Mouse (Mus musculus): ENCODE data around the gene Olfr133. TPM values are rescaled to one million over a fixed set of nuclear protein-coding genes. Genes with fewer than 3 reads are reported as not detected.

Olfr133 gene
- not detected for polyA plus RNA-seq (2014; fragmentation: Illumina TruSeq; extraction: RNeasy Lipid Tissue Mini Kit (QIAGEN cat#74804); ENCODE audit: low read depth, low replicate concordance)

DNA sequence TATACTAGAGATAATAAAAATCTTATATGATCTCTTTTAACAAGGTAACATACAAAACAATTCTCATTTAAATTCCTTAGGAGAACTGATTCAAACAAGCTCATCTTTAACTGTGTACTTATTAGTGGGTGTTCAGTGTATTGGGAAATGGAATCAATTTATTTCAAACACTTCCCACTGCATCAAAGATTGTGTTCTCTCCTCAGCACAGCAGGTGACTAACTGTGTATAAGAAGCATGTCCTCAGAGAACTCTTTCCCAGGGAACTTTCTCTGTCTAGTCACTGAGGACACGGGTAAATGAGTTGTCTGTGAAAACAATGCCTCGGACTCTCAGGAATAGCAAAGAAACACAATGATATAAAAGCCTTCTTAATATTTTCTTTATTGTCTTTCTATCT is at the start of gene Olfr133:
TSS of gene Olfr133 (plus strand) at position 301 of the 400 bp plus-strand sequence.

GRCm38 (mm10) chr17:38134426-38134825 is 10.7 kb upstream of the Olfr133 start, which contains the start of gene Olfr132:
Gene Olfr132, minus strand, starts transcription at chr17:38134526.

GRCm38 (mm10) chr17:38171088-38171487 is 26.0 kb downstream of the Olfr133 start, which contains the start of gene Olfr134:
Gene Olfr134, plus strand, starts transcription at chr17:38171388.

Other genes with a start within 250 kb of the Olfr133 start
- 3.0 TPM for gene Olfr127, start 244.8 kb upstream of the Olfr133 start, polyA plus RNA-seq (2014; fragmentation: Illumina TruSeq; extraction: RNeasy Lipid Tissue Mini Kit (QIAGEN cat#74804); ENCODE audit: low read depth, low replicate concordance)
- gene Olfr128, start 224.7 kb upstream of the Olfr133 start, polyA plus RNA-seq (2014; fragmentation: Illumina TruSeq; extraction: RNeasy Lipid Tissue Mini Kit (QIAGEN cat#74804); ENCODE audit: low read depth, low replicate concordance) = 7.1 TPM
- gene Olfr761, start 192.2 kb upstream of the Olfr133 start, polyA plus RNA-seq (2014; fragmentation: Illumina TruSeq; extraction: RNeasy Lipid Tissue Mini Kit (QIAGEN cat#74804); ENCODE audit: low read depth, low replicate concordance) = 1.4 TPM
- not detected for gene Olfr129, start 85.2 kb upstream of the Olfr133 start, polyA plus RNA-seq (2014; fragmentation: Illumina TruSeq; extraction: RNeasy Lipid Tissue Mini Kit (QIAGEN cat#74804); ENCODE audit: low read depth, low replicate concordance)
- not detected for gene Olfr130, start 81.4 kb upstream of the Olfr133 start, polyA plus RNA-seq (2014; fragmentation: Illumina TruSeq; extraction: RNeasy Lipid Tissue Mini Kit (QIAGEN cat#74804); ENCODE audit: low read depth, low replicate concordance)
- not detected for gene Olfr131, start 56.6 kb upstream of the Olfr133 start, polyA plus RNA-seq (2014; fragmentation: Illumina TruSeq; extraction: RNeasy Lipid Tissue Mini Kit (QIAGEN cat#74804); ENCODE audit: low read depth, low replicate concordance)
- not detected for gene Olfr132, start 10.8 kb upstream of the Olfr133 start, polyA plus RNA-seq (2014; fragmentation: Illumina TruSeq; extraction: RNeasy Lipid Tissue Mini Kit (QIAGEN cat#74804); ENCODE audit: low read depth, low replicate concordance)
- gene Olfr134, start 26.1 kb downstream of the Olfr133 start, polyA plus RNA-seq (2014; fragmentation: Illumina TruSeq; extraction: RNeasy Lipid Tissue Mini Kit (QIAGEN cat#74804); ENCODE audit: low read depth, low replicate concordance) = not detected
- not detected for gene Olfr135, start 59.1 kb downstream of the Olfr133 start, polyA plus RNA-seq (2014; fragmentation: Illumina TruSeq; extraction: RNeasy Lipid Tissue Mini Kit (QIAGEN cat#74804); ENCODE audit: low read depth, low replicate concordance)
- gene Olfr138, start 115.8 kb downstream of the Olfr133 start, polyA plus RNA-seq (2014; fragmentation: Illumina TruSeq; extraction: RNeasy Lipid Tissue Mini Kit (QIAGEN cat#74804); ENCODE audit: low read depth, low replicate concordance) = not detected
- gene Olfr137, start 162.3 kb downstream of the Olfr133 start, polyA plus RNA-seq (2014; fragmentation: Illumina TruSeq; extraction: RNeasy Lipid Tissue Mini Kit (QIAGEN cat#74804); ENCODE audit: low read depth, low replicate concordance) = not detected
- not detected for gene Olfr136, start 184.6 kb downstream of the Olfr133 start, polyA plus RNA-seq (2014; fragmentation: Illumina TruSeq; extraction: RNeasy Lipid Tissue Mini Kit (QIAGEN cat#74804); ENCODE audit: low read depth, low replicate concordance)